Mouse (Mus musculus): ENCODE measurements around the gene Samd15. TPM values are rescaled to one million over a fixed set of nuclear protein-coding genes. Genes with fewer than 3 reads are reported as not detected.
"Not testable (repeated sequence)": the region's sequence is repeated elsewhere in the genome, so short reads cannot be mapped to it uniquely, and the experiment has no call there.

Samd15 gene
- 1.5 and 1.8 TPM in 2 replicates for polyA plus RNA-seq (2015; fragmentation: Nextera tagmentation; extraction: Ambion mirVana)

- ATAC-seq (ENCODE audit: low read depth): peak; percentile 70
- Histone ChIP-seq H3K4me2 (ENCODE audit: low read depth, low read length) (peak within 1 kb of the TSS; percentile 86), H3K27me3 (ENCODE audit: control insufficient read depth, insufficient read depth, low read depth, low read length) (no peaks in the 10 kb centered on the region), H3K36me3 (ENCODE audit: control insufficient read depth, insufficient read depth, low read length) (no peaks in the 10 kb centered on the region), H3K9me3 (ENCODE audit: control insufficient read depth, low read length) (no peaks in the 10 kb centered on the region), H3K4me3 (ENCODE audit: low read length) (peak within 1 kb of the TSS; percentile 93), H3K9ac (ENCODE audit: low read length) (peak within 1 kb of the TSS; percentile 93), H3K27ac (ENCODE audit: low read length) (peak within 1 kb of the TSS; percentile 74), H3K4me1 (replicated peaks; ENCODE audit: control insufficient read depth, insufficient read depth, low read length) (peaks cover 7% of the 10 kb centered on the region)
- WGBS: under 1% methylated on average over 38 of the region's 38 CpGs
These were observed at the start of gene Samd15 for GRCm38 (mm10) chr12:87199206-87199972. Samd15 (plus strand) TSS chr12:87199723.

DNA sequence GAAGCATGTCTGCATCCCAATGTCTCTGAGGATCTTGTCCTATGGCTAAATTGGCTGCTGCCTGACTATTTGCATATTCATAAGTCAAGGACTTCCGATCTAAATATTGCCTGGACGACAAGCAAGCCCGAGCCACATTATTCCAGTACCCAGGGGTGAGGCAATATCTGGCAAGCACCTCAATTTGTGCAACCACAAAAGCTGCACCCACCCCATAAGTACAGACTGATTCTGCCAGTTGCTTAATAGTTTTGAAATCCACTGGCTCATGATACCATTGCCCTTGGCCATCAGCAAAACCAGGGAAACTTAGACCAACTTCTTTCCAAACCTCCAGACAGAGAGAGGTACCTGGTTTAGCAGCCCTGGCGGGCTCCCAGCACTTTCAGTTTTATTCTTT, 45.1 kb upstream of the Samd15 start:
- not testable (repeated sequence) for H3K4me2 ChIP-seq (ENCODE audit: low read depth, low read length); ATAC-seq (ENCODE audit: low read depth); H3K36me3 ChIP-seq (ENCODE audit: control insufficient read depth, insufficient read depth, low read length); H3K4me1 ChIP-seq (replicated peaks; ENCODE audit: control insufficient read depth, insufficient read depth, low read length); H3K27me3 ChIP-seq (ENCODE audit: control insufficient read depth, insufficient read depth, low read depth, low read length); H3K4me3 ChIP-seq (ENCODE audit: low read length); H3K9me3 ChIP-seq (ENCODE audit: control insufficient read depth, low read length); H3K27ac ChIP-seq (ENCODE audit: low read length); H3K9ac ChIP-seq (ENCODE audit: low read length)
- 88% methylated on average over 4 of the region's 4 CpGs for WGBS

GRCm38 (mm10) chr12:87157361-87157760, 42.2 kb upstream of the Samd15 start:
- WGBS: 29% methylated on average over 4 of the region's 4 CpGs
- peak overlapping the region; percentile 5; the same call in 1 of the 2 replicates for H3K4me3 ChIP-seq (ENCODE audit: low read length)
- H3K27me3 ChIP-seq (ENCODE audit: control insufficient read depth, insufficient read depth, low read depth, low read length): no peaks in the 10 kb centered on the region
- 0 out of 2 replicates have a peak overlapping the region, but pooled peaks have one; percentile 12 for H3K9ac ChIP-seq (ENCODE audit: low read length)
- no peaks in the 10 kb centered on the region; the same call in 1 of the 2 replicates for H3K9me3 ChIP-seq (ENCODE audit: control insufficient read depth, low read length)
- peaks cover 3% of the 10 kb centered on the region; the same call in 1 of the 2 replicates for H3K36me3 ChIP-seq (ENCODE audit: control insufficient read depth, insufficient read depth, low read length)
- H3K27ac ChIP-seq (ENCODE audit: low read length): peak overlapping the region; percentile 58
- peaks cover 6% of the 10 kb centered on the region; the same call in 1 of the 2 replicates for H3K4me1 ChIP-seq (replicated peaks; ENCODE audit: control insufficient read depth, insufficient read depth, low read length)
- ATAC-seq (ENCODE audit: low read depth): peak; percentile 60
- H3K4me2 ChIP-seq (ENCODE audit: low read depth, low read length): peak overlapping the region; percentile 29

DNA sequence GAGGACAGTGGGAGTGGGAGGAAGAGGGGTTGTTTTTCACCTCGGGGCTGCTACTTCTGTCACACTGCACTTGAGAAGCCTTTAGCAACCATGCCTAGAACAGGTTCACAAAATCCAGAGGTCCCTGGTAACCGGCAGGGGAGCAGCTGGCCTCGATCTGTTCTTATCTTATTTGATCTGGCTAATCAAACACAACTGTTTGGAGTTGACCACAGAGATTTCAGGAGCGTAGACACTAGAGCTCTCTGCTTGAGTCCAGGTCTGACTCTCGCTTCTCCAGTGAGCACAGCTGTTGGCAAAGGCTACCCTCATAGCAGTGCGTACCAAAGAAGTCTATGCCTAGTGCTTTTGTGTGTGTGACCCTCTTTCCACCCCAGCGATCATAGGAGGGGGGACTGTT, 41.4 kb upstream of the Samd15 start:
- H3K9ac ChIP-seq (ENCODE audit: low read length): no peak overlapping the region; the same call in 1 of the 2 replicates
- H3K9me3 ChIP-seq (ENCODE audit: control insufficient read depth, low read length): no peaks in the 10 kb centered on the region
- peaks cover 3% of the 10 kb centered on the region; the same call in 1 of the 2 replicates for H3K36me3 ChIP-seq (ENCODE audit: control insufficient read depth, insufficient read depth, low read length)
- 41% methylated on average over 7 of the region's 7 CpGs for WGBS
- H3K27me3 ChIP-seq (ENCODE audit: control insufficient read depth, insufficient read depth, low read depth, low read length): no peaks in the 10 kb centered on the region
- H3K4me3 ChIP-seq (ENCODE audit: low read length): peak overlapping the region; percentile 5; the same call in 1 of the 2 replicates
- H3K4me1 ChIP-seq (replicated peaks; ENCODE audit: control insufficient read depth, insufficient read depth, low read length): peaks cover 6% of the 10 kb centered on the region; the same call in 1 of the 2 replicates
- peak overlapping the region; percentile 29 for H3K4me2 ChIP-seq (ENCODE audit: low read depth, low read length)
- H3K27ac ChIP-seq (ENCODE audit: low read length): peak overlapping the region; percentile 58
- ATAC-seq (ENCODE audit: low read depth): peak; percentile 68

DNA sequence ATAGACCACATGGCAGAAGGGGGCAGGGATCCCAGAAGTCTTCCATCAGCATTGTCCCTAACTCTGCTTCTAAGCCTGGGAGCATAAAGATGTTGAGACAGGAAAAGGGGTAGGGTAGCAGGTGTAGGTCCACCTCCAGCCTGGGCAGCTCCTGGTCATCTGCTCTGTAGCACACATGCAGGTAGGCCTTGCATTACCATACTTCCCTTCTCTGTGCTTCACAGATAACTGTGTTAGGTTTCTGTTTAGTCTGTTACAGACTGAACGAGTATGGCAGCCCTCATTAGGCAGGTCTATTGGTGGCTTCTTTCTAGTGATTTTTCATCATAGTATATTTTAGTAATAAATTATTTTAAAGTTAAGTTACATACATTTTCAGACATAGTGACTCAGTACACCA, 39.2 kb upstream of the Samd15 start:
- WGBS: 76% methylated on average over 1 of the region's 1 CpGs
- Histone ChIP-seq H3K27ac (ENCODE audit: low read length) (no peak overlapping the region), H3K36me3 (ENCODE audit: control insufficient read depth, insufficient read depth, low read length) (peaks cover 10% of the 10 kb centered on the region; the same call in 1 of the 2 replicates), H3K9me3 (ENCODE audit: control insufficient read depth, low read length) (no peaks in the 10 kb centered on the region), H3K9ac (ENCODE audit: low read length) (no peak overlapping the region), H3K4me3 (ENCODE audit: low read length) (no peak overlapping the region), H3K4me2 (ENCODE audit: low read depth, low read length) (no peak overlapping the region), H3K4me1 (replicated peaks; ENCODE audit: control insufficient read depth, insufficient read depth, low read length) (peaks cover 6% of the 10 kb centered on the region; the same call in 1 of the 2 replicates), H3K27me3 (ENCODE audit: control insufficient read depth, insufficient read depth, low read depth, low read length) (no peaks in the 10 kb centered on the region)
- no peak for ATAC-seq (ENCODE audit: low read depth)

DNA sequence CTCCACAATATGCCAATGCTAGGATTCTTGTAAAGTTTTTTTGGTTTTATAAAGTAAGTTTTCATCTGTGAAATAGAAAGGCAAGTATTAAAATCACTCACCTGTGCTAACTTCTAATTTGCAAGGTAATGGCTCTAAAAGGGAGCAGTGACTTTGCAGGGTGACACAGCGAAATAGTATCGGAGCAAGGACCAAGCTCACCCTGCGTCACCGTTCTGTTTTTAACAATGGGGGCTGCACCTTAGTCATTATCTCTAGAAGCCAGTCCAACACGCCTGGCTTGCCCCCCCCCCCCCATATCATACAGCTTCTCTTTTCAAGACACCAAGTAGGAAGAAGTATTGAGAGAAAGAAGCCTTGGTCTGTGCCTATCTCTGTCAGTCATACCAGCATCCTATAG, 38.7 kb upstream of the Samd15 start:
- H3K9ac ChIP-seq (ENCODE audit: low read length): no peak overlapping the region
- no peak overlapping the region for H3K4me2 ChIP-seq (ENCODE audit: low read depth, low read length)
- H3K4me3 ChIP-seq (ENCODE audit: low read length): no peak overlapping the region
- H3K36me3 ChIP-seq (ENCODE audit: control insufficient read depth, insufficient read depth, low read length): peaks cover 6% of the 10 kb centered on the region; the same call in 1 of the 2 replicates
- peaks cover 6% of the 10 kb centered on the region; the same call in 1 of the 2 replicates for H3K4me1 ChIP-seq (replicated peaks; ENCODE audit: control insufficient read depth, insufficient read depth, low read length)
- no peaks in the 10 kb centered on the region for H3K9me3 ChIP-seq (ENCODE audit: control insufficient read depth, low read length)
- no peaks in the 10 kb centered on the region for H3K27me3 ChIP-seq (ENCODE audit: control insufficient read depth, insufficient read depth, low read depth, low read length)
- ATAC-seq (ENCODE audit: low read depth): no peak
- WGBS: 89% methylated on average over 5 of the region's 5 CpGs
- no peak overlapping the region for H3K27ac ChIP-seq (ENCODE audit: low read length)

GRCm38 (mm10) chr12:87175194-87175946, 24.2 kb upstream of the Samd15 start:
- Histone ChIP-seq H3K27me3 (ENCODE audit: control insufficient read depth, insufficient read depth, low read depth, low read length) (no peaks in the 10 kb centered on the region), H3K9ac (ENCODE audit: low read length) (no peak overlapping the region), H3K9me3 (ENCODE audit: control insufficient read depth, low read length) (no peaks in the 10 kb centered on the region), H3K4me2 (ENCODE audit: low read depth, low read length) (no peak overlapping the region), H3K27ac (ENCODE audit: low read length) (no peak overlapping the region), H3K36me3 (ENCODE audit: control insufficient read depth, insufficient read depth, low read length) (peaks cover 6% of the 10 kb centered on the region; the same call in 1 of the 2 replicates), H3K4me3 (ENCODE audit: low read length) (no peak overlapping the region), H3K4me1 (replicated peaks; ENCODE audit: control insufficient read depth, insufficient read depth, low read length) (no peaks in the 10 kb centered on the region)
- no peak for ATAC-seq (ENCODE audit: low read depth)
- 62% methylated on average over 4 of the region's 4 CpGs for WGBS

GRCm38 (mm10) chr12:87177631-87178030, 21.9 kb upstream of the Samd15 start:
- Histone ChIP-seq H3K9me3 (ENCODE audit: control insufficient read depth, low read length) (no peaks in the 10 kb centered on the region), H3K4me2 (ENCODE audit: low read depth, low read length) (no peak overlapping the region), H3K36me3 (ENCODE audit: control insufficient read depth, insufficient read depth, low read length) (peaks cover 6% of the 10 kb centered on the region; the same call in 1 of the 2 replicates), H3K27ac (ENCODE audit: low read length) (no peak overlapping the region), H3K27me3 (ENCODE audit: control insufficient read depth, insufficient read depth, low read depth, low read length) (no peaks in the 10 kb centered on the region), H3K4me3 (ENCODE audit: low read length) (no peak overlapping the region), H3K4me1 (replicated peaks; ENCODE audit: control insufficient read depth, insufficient read depth, low read length) (no peaks in the 10 kb centered on the region), H3K9ac (ENCODE audit: low read length) (no peak overlapping the region)
- WGBS: 91% methylated on average over 4 of the region's 4 CpGs
- ATAC-seq (ENCODE audit: low read depth): no peak

DNA sequence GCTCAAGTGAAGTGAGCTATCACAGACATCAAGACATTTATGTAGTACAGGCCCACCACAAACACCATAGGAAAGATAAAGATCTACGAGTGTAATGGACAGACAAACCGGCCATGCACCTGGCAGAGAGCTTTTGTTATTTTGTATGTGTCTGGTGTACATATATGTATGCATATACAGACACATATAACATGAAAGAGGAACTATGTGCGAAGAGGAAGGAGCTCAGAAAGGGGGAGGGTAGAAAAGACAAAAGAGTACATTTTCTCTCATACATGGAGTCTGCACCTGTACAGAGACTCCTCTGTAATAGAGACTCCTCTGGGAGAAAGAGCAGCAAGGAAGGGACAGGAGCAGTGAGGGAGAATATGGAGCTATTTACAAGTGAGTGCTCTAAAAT, 6.5 kb upstream of the Samd15 start:
- WGBS: 84% methylated on average over 3 of the region's 3 CpGs

More for the DNA sequence above, 6.5 kb upstream of the Samd15 start:
- no peaks in the 10 kb centered on the region for H3K27me3 ChIP-seq (ENCODE audit: control insufficient read depth, insufficient read depth, low read depth, low read length)
- H3K9me3 ChIP-seq (ENCODE audit: control insufficient read depth, low read length): no peaks in the 10 kb centered on the region
- no peaks in the 10 kb centered on the region for H3K36me3 ChIP-seq (ENCODE audit: control insufficient read depth, insufficient read depth, low read length)
- H3K4me3 ChIP-seq (ENCODE audit: low read length): no peak overlapping the region
- H3K4me2 ChIP-seq (ENCODE audit: low read depth, low read length): no peak overlapping the region
- no peaks in the 10 kb centered on the region for H3K4me1 ChIP-seq (replicated peaks; ENCODE audit: control insufficient read depth, insufficient read depth, low read length)
- ATAC-seq (ENCODE audit: low read depth): no peak
- H3K9ac ChIP-seq (ENCODE audit: low read length): no peak overlapping the region
- H3K27ac ChIP-seq (ENCODE audit: low read length): no peak overlapping the region
